Mouse (Mus musculus) myocyte (in vitro differentiated cells): ENCODE results near the gene Ppard. TPM values are rescaled to one million over a fixed set of nuclear protein-coding genes. Genes with fewer than 3 reads are reported as not detected.
"Not testable (repeated sequence)": the region's sequence is repeated elsewhere in the genome, so short reads cannot be mapped to it uniquely, and the experiment has no call there.

Source experiments
- H3K27me3 ChIP-seq: one replicate; pipeline ENCODE4 v1.6.1; 2011; ENCODE audit not compliant: control insufficient read depth, insufficient read depth, insufficient read length
- H3K36me3 ChIP-seq: one replicate; pipeline ENCODE4 v1.6.1; 2011; ENCODE audit not compliant: control insufficient read depth, insufficient read depth
- H3K4me2 ChIP-seq: one replicate; pipeline ENCODE4 v1.6.1; 2011; ENCODE audit warnings: low read depth, control low read depth
- H3K4me3 ChIP-seq: one replicate; pipeline ENCODE4 v1.5.1; 2011; ENCODE audit warnings: mild to moderate bottlenecking, control low read depth, moderate library complexity
- H3K79me2 ChIP-seq: one replicate; pipeline ENCODE4 v1.6.1; 2011; ENCODE audit not compliant: control insufficient read depth, insufficient read depth
- H3ac ChIP-seq: one replicate; pipeline ENCODE4 v1.6.1; 2011; ENCODE audit not compliant: control insufficient read depth, insufficient read length
- CEBPB ChIP-seq: IDR thresholded peaks from 2 replicates; pipeline ENCODE4 v1.6.1; 2011; ENCODE audit warnings: mild to moderate bottlenecking, moderate library complexity; ENCODE audit not compliant: poor library complexity, insufficient read depth, severe bottlenecking
- E2F4 ChIP-seq: IDR thresholded peaks from one replicate; pipeline ENCODE4 v1.6.1; 2011; ENCODE audit warnings: mild to moderate bottlenecking, control low read depth, moderate library complexity; ENCODE audit not compliant: insufficient read depth
- MAX ChIP-seq: IDR thresholded peaks from one replicate; pipeline ENCODE4 v1.6.1; 2011; ENCODE audit warnings: low read depth, mild to moderate bottlenecking, control low read depth
- MYOD1 ChIP-seq, 3 experiments: IDR thresholded peaks; one replicate each; pipeline ENCODE4 v1.6.1; 2011; ENCODE audit warnings: control low read depth in 2 of 3, low read depth in 2 of 3, mild to moderate bottlenecking in 2 of 3, moderate library complexity in 1 of 3; ENCODE audit not compliant: insufficient read length in 2 of 3, control insufficient read depth in 1 of 3
- MYOG ChIP-seq, 3 experiments: IDR thresholded peaks; one replicate each; pipeline ENCODE4 v1.6.1; 2011; ENCODE audit warnings: control low read depth in 2 of 3, low read depth in 2 of 3, mild to moderate bottlenecking in 2 of 3; ENCODE audit not compliant: insufficient read length in 2 of 3, control insufficient read depth in 1 of 3, insufficient read depth in 1 of 3
- POLR2A ChIP-seq: IDR thresholded peaks from one replicate; pipeline ENCODE4 v1.6.1; 2011; ENCODE audit warnings: low read depth, mild to moderate bottlenecking, control low read depth, moderate library complexity; ENCODE audit not compliant: insufficient read length
- POLR2AphosphoS2 ChIP-seq: IDR thresholded peaks from one replicate; pipeline ENCODE4 v1.6.1; 2011; ENCODE audit warnings: low read depth, control low read depth; ENCODE audit not compliant: insufficient read length
- REST ChIP-seq: IDR thresholded peaks from one replicate; pipeline ENCODE4 v1.6.1; 2011; ENCODE audit warnings: mild to moderate bottlenecking, control low read depth, moderate library complexity; ENCODE audit not compliant: insufficient read depth, insufficient read length
- SRF ChIP-seq: IDR thresholded peaks from one replicate; pipeline ENCODE4 v1.6.1; 2011; ENCODE audit warnings: low read depth; ENCODE audit not compliant: control insufficient read depth, insufficient read length
- TCF12 ChIP-seq: IDR thresholded peaks from one replicate; pipeline ENCODE4 v1.6.1; 2011; ENCODE audit warnings: mild to moderate bottlenecking, control low read depth; ENCODE audit not compliant: poor library complexity, insufficient read depth, severe bottlenecking
- TCF3 ChIP-seq: IDR thresholded peaks from one replicate; pipeline ENCODE4 v1.6.1; 2011; ENCODE audit warnings: low read depth, control low read depth; ENCODE audit not compliant: insufficient read length
- USF1 ChIP-seq: IDR thresholded peaks from one replicate; pipeline ENCODE4 v1.6.1; 2011; ENCODE audit warnings: low read depth, mild to moderate bottlenecking, control low read depth, moderate library complexity
- polyA plus RNA-seq: library from polyadenylated mRNA; unstranded; fragments of >200 nt; fragmentation: generic; extraction: Trizol; gene quantifications from one replicate; pipeline ENCODE4 v1.2.1, GENCODE M21; 2012; ENCODE audit warnings: missing spikeins

Gene Ppard
- polyA plus RNA-seq, 1 experiment: 32.6 TPM

GRCm38 (mm10) chr17:28212391-28212790 lies 20.1 kb upstream of the Ppard start:
- H3K27me3 ChIP-seq: no peaks in the 10 kb centered on the region
- H3K4me2 ChIP-seq: no peak overlapping the region
- H3K36me3 ChIP-seq: no peaks in the 10 kb centered on the region
- TF ChIP-seq CEBPB (no peak), MYOG (IDR thresholded peaks at IDR 0.05; ENCODE audit: control insufficient read depth in 1 of 3, insufficient read depth in 1 of 3, insufficient read length in 2 of 3, low read depth in 2 of 3) (no peak), REST (no peak), E2F4 (no peak), MAX (no peak), MYOD1 (IDR thresholded peaks at IDR 0.05; ENCODE audit: control insufficient read depth in 1 of 3, insufficient read length in 2 of 3, low read depth in 2 of 3) (no peak), USF1 (no peak), SRF (no peak), POLR2AphosphoS2 (no peak), TCF3 (no peak), TCF12 (no peak), POLR2A (no peak)
- no peak overlapping the region for H3K4me3 ChIP-seq
- H3K79me2 ChIP-seq: no peaks in the 10 kb centered on the region
- H3ac ChIP-seq: no peak overlapping the region

- no peak for TF ChIP-seq MYOD1 (IDR thresholded peaks at IDR 0.05; ENCODE audit: control insufficient read depth in 1 of 3, insufficient read length in 2 of 3, low read depth in 2 of 3)
- TF ChIP-seq CEBPB: no peak
- TF ChIP-seq TCF3: no peak
- no peak for TF ChIP-seq MAX
- no peak for TF ChIP-seq TCF12
- TF ChIP-seq MYOG (IDR thresholded peaks at IDR 0.05; ENCODE audit: control insufficient read depth in 1 of 3, insufficient read depth in 1 of 3, insufficient read length in 2 of 3, low read depth in 2 of 3): no peak
- TF ChIP-seq E2F4: no peak
- TF ChIP-seq SRF: no peak
- TF ChIP-seq REST: no peak
- TF ChIP-seq POLR2AphosphoS2: no peak
- no peak for TF ChIP-seq POLR2A
- no peak for TF ChIP-seq USF1
- no peaks in the 10 kb centered on the region for H3K79me2 ChIP-seq
- H3K27me3 ChIP-seq: no peaks in the 10 kb centered on the region
- H3K4me3 ChIP-seq: no peak overlapping the region
- no peak overlapping the region for H3K4me2 ChIP-seq
- H3ac ChIP-seq: no peak overlapping the region
- no peaks in the 10 kb centered on the region for H3K36me3 ChIP-seq
Observed at GRCm38 (mm10) chr17:28213236-28213635, 19.3 kb upstream of the Ppard start.

GRCm38 (mm10) chr17:28216791-28217190 lies 15.7 kb upstream of the Ppard start:
- Histone ChIP-seq H3K36me3 (no peaks in the 10 kb centered on the region), H3K79me2 (no peaks in the 10 kb centered on the region), H3K27me3 (no peaks in the 10 kb centered on the region), H3K4me3 (no peak overlapping the region), H3K4me2 (no peak overlapping the region), H3ac (no peak overlapping the region)
- TF ChIP-seq MYOG (IDR thresholded peaks at IDR 0.05; ENCODE audit: control insufficient read depth in 1 of 3, insufficient read depth in 1 of 3, insufficient read length in 2 of 3, low read depth in 2 of 3) (no peak), REST (peak; percentile 48), SRF (no peak), POLR2AphosphoS2 (no peak), POLR2A (no peak), MAX (no peak), USF1 (no peak), E2F4 (no peak)

DNA sequence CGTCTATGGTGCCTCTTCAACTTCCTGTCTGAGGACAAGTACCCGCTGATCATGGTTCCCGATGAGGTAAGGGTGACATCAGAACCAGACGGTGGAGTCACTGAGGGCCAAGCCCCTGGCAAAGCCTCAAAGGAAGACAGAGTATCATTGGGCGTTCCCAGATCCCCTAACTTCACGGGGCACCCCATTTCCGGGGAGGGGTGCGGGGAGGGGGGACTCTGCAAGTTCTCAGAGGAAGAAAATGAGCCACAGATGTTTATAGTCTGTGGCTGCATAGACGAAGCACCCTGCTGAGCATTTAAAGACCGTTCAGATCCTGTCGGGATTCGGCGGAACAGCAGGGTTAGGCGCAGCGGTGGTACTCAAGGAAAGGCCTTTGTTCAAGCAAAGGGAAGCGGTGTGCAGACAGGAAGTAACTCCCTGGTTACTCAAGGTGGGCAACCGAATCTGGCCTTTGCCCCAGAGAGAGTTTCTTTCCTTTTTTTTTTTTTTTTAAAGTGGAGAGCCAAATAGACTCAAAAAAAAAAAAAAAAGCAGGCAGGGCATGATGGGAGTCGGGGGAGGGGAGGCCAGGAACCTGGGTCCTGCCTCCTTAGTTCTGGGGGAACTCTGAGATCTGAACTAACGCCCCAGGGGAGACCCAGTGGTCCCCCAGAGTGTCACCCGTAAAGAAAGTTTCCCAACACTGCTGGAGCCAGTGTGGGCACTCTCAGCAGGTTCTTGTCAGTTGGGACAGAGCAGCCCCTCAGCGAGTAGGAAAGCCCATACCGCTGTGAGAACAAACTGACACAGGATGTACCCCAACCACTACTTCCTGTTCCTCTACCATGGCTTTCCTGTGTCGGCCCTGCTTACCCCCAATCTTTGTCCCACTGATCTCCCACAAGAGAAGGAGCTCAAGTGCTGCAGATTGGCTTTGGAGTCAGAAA lies 14.5 kb upstream of the Ppard start:
- H3K4me2 ChIP-seq: peak overlapping the region; percentile 16

DNA sequence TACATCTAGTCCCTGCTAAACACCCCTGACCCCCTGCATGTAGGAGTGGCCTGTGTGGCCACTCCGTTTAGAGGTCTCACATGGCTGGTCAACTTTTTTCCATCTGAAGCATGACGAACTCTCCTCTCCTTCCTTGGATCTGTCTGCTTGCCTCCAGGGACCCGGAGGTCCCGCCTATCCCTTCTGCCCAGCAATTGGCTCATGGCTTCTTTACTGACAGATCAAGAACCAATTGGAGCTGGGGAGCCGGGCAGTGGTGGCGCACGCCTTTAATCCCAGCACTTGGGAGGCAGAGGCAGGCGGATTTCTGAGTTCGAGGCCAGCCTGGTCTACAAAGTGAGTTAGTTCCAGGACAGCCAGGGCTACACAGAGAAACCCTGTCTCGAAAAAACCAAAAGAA lies 10.0 kb upstream of the Ppard start:
- H3K27me3 ChIP-seq, H3K4me2 ChIP-seq, H3K79me2 ChIP-seq, H3ac ChIP-seq, H3K36me3 ChIP-seq, H3K4me3 ChIP-seq: not testable (repeated sequence)

More for the DNA sequence above, 14.5 kb upstream of the Ppard start:
- Histone ChIP-seq H3K4me3 (no peak overlapping the region), H3K79me2 (no peaks in the 10 kb centered on the region), H3K27me3 (no peaks in the 10 kb centered on the region), H3K36me3 (no peaks in the 10 kb centered on the region), H3ac (no peak overlapping the region)
- TF ChIP-seq CEBPB (no peak), REST (no peak), SRF (no peak), MYOD1 (IDR thresholded peaks at IDR 0.05; ENCODE audit: control insufficient read depth in 1 of 3, insufficient read length in 2 of 3, low read depth in 2 of 3) (no peak), E2F4 (no peak), TCF3 (no peak), MAX (no peak), POLR2AphosphoS2 (no peak)
